Mouse (Mus musculus) gastrocnemius, postnatal 14 days (tissue): Measurements from ENCODE around the gene Galntl6. TPM values are rescaled to one million over a fixed set of nuclear protein-coding genes. Genes with fewer than 3 reads are reported as not detected.
"Not testable (repeated sequence)": the region's sequence is repeated elsewhere in the genome, so short reads cannot be mapped to it uniquely, and the experiment has no call there.

ENCODE experiments used
- DNase-seq: peaks from one replicate; pipeline ENCODE4 v3.0.0; 2021; ENCODE audit warnings: mixed read lengths
- intact Hi-C: fragments of 180-260 bp; cut with DNase I; formaldehyde crosslinking; loops from one replicate; pipeline ENCODE4 v1.15.1; 2025; ENCODE audit warnings: low total_unique reads
- total RNA-seq, 2 experiments: library from RNA; stranded (reverse); gene quantifications; 2 replicates each; pipeline ENCODE4 v1.2.3; 2021

The Galntl6 gene
- total RNA-seq, 2 experiments from 2014 or later, result 0.11 TPM; not detected in 1

GRCm38 (mm10) chr8:57801197-57801596, 1111.2 kb downstream of the Galntl6 start:
- intact Hi-C loops, result loop anchor here (2.0 kb wide), 1 partner anchor 228 kb away; no protein-coding TSS in a partner anchor
- no peak for DNase-seq

GRCm38 (mm10) chr8:57800327-57800726, 1112.1 kb downstream of the Galntl6 start:
- intact Hi-C loops, result loop anchor here (2.0 kb wide), 1 partner anchor 228 kb away; no protein-coding TSS in a partner anchor
- DNase-seq, result peak; percentile 50

GRCm38 (mm10) chr8:57799797-57800204, 1112.6 kb downstream of the Galntl6 start:
- intact Hi-C loops, result loop anchor here (2.0 to 10.0 kb wide), 2 partner anchors 227 to 365 kb away; no protein-coding TSS in a partner anchor
- DNase-seq, result peak; percentile 48

- intact Hi-C loops, result loop anchor here (2.0 to 10.0 kb wide), 3 partner anchors 219 to 359 kb away; no protein-coding TSS in a partner anchor
- DNase-seq, result no peak
Observed at GRCm38 (mm10) chr8:57793455-57793854, 1119.0 kb downstream of the Galntl6 start.

GRCm38 (mm10) chr8:57792246-57792645, 1120.2 kb downstream of the Galntl6 start:
- intact Hi-C loops, result loop anchor here (2.0 to 10.0 kb wide), 3 partner anchors 217 to 357 kb away; no protein-coding TSS in a partner anchor

GRCm38 (mm10) chr8:57791309-57791721, 1121.1 kb downstream of the Galntl6 start:
- DNase-seq, result no peak
- intact Hi-C loops, result loop anchor here (10.0 kb wide), 1 partner anchor 357 kb away; no protein-coding TSS in a partner anchor

More at GRCm38 (mm10) chr8:57792246-57792645, 1120.2 kb downstream of the Galntl6 start:
- DNase-seq, result no peak

GRCm38 (mm10) chr8:57779551-57779950, 1132.9 kb downstream of the Galntl6 start:
- intact Hi-C loops, result no loop called here
- no peak for DNase-seq

- intact Hi-C loops, result no loop called here
- DNase-seq, result no peak
Observed at GRCm38 (mm10) chr8:57777988-57778721, 1134.3 kb downstream of the Galntl6 start.

- no peak for DNase-seq
- intact Hi-C loops, result no loop called here
Observed at GRCm38 (mm10) chr8:57776723-57777122, 1135.7 kb downstream of the Galntl6 start.

GRCm38 (mm10) chr8:57772732-57773265, 1139.6 kb downstream of the Galntl6 start:
- no peak for DNase-seq
- intact Hi-C loops, result no loop called here

- no peak for DNase-seq
- intact Hi-C loops, result no loop called here
Observed at GRCm38 (mm10) chr8:57767541-57767940, 1144.9 kb downstream of the Galntl6 start.

- no peak for DNase-seq
- intact Hi-C loops, result no loop called here
Observed at GRCm38 (mm10) chr8:57766471-57767065, 1145.9 kb downstream of the Galntl6 start.

GRCm38 (mm10) chr8:57765726-57766351, 1146.6 kb downstream of the Galntl6 start:
- intact Hi-C loops, result no loop called here

GRCm38 (mm10) chr8:57765192-57765591, 1147.2 kb downstream of the Galntl6 start:
- no peak for DNase-seq
- intact Hi-C loops, result no loop called here

More at GRCm38 (mm10) chr8:57765726-57766351, 1146.6 kb downstream of the Galntl6 start:
- DNase-seq, result no peak

- intact Hi-C loops, DNase-seq: not testable (repeated sequence)
Observed at GRCm38 (mm10) chr8:57762622-57763021, 1149.8 kb downstream of the Galntl6 start.

- intact Hi-C loops, result no loop called here
- no peak for DNase-seq
Observed at GRCm38 (mm10) chr8:57760921-57761320, 1151.5 kb downstream of the Galntl6 start.

GRCm38 (mm10) chr8:57758857-57759256, 1153.6 kb downstream of the Galntl6 start:
- intact Hi-C loops, result no loop called here
- no peak for DNase-seq

- intact Hi-C loops, result no loop called here
- no peak for DNase-seq
Observed at GRCm38 (mm10) chr8:57757476-57757875, 1155.0 kb downstream of the Galntl6 start.

- no peak for DNase-seq
- intact Hi-C loops, result no loop called here
Observed at GRCm38 (mm10) chr8:57754066-57754465, 1158.4 kb downstream of the Galntl6 start.

GRCm38 (mm10) chr8:57743636-57744035, 1168.8 kb downstream of the Galntl6 start:
- DNase-seq, result no peak
- intact Hi-C loops, result no loop called here
